Mouse (Mus musculus) urinary bladder, postnatal 14 days (tissue): ENCODE measurements around the gene 4930442H23Rik.
"Not testable (repeated sequence)": the region's sequence is repeated elsewhere in the genome, so short reads cannot be mapped to it uniquely, and the experiment has no call there.

ENCODE experiments used
- DNase-seq: peaks from one replicate; pipeline ENCODE4 v3.0.0; 2021; ENCODE audit warnings: low spot score

Gene 4930442H23Rik

GRCm38 (mm10) chr10:81183805-81184204 lies at the start of gene 4930442H23Rik:
Gene 4930442H23Rik, minus strand, starts transcription at chr10:81183849.
- DNase-seq: no peak

GRCm38 (mm10) chr10:81233226-81233585 lies 49.6 kb upstream of the 4930442H23Rik start:
- no peak for DNase-seq

- DNase-seq: peak; percentile 97
Measured at GRCm38 (mm10) chr10:81232580-81233225, 49.1 kb upstream of the 4930442H23Rik start, which contains the start of gene Zfr2. Gene Zfr2, plus strand, starts transcription at chr10:81233155.

GRCm38 (mm10) chr10:81231436-81231835 lies 47.8 kb upstream of the 4930442H23Rik start:
- no peak for DNase-seq

GRCm38 (mm10) chr10:81230438-81231332 lies 47.0 kb upstream of the 4930442H23Rik start, which contains the start of gene Atcay:
Gene Atcay, minus strand, starts transcription at chr10:81230833.
- no peak for DNase-seq

- no peak for DNase-seq
Measured at GRCm38 (mm10) chr10:81229735-81230437, 46.2 kb upstream of the 4930442H23Rik start.

- not testable (repeated sequence) for DNase-seq
Measured at GRCm38 (mm10) chr10:81223731-81224130, 40.1 kb upstream of the 4930442H23Rik start.

- DNase-seq: no peak
Measured at GRCm38 (mm10) chr10:81221402-81222015, 37.9 kb upstream of the 4930442H23Rik start.

- DNase-seq: peak; percentile 73
Measured at GRCm38 (mm10) chr10:81217964-81218363, 34.3 kb upstream of the 4930442H23Rik start.

- not testable (repeated sequence) for DNase-seq
Measured at GRCm38 (mm10) chr10:81217267-81217666, 33.6 kb upstream of the 4930442H23Rik start.

- no peak for DNase-seq
Measured at GRCm38 (mm10) chr10:81216810-81217209, 33.2 kb upstream of the 4930442H23Rik start.

GRCm38 (mm10) chr10:81216260-81216659 lies 32.6 kb upstream of the 4930442H23Rik start:
- no peak for DNase-seq

GRCm38 (mm10) chr10:81210154-81210553 lies 26.5 kb upstream of the 4930442H23Rik start:
- DNase-seq: no peak

GRCm38 (mm10) chr10:81204137-81204536 lies 20.5 kb upstream of the 4930442H23Rik start:
- DNase-seq: no peak

GRCm38 (mm10) chr10:81202978-81203720 lies 19.5 kb upstream of the 4930442H23Rik start:
- no peak for DNase-seq

- DNase-seq: no peak
Measured at GRCm38 (mm10) chr10:81201807-81202758, 18.4 kb upstream of the 4930442H23Rik start, which contains the start of gene Nmrk2. Gene Nmrk2, minus strand, starts transcription at chr10:81202051.

- no peak for DNase-seq
Measured at GRCm38 (mm10) chr10:81200605-81201287, 17.1 kb upstream of the 4930442H23Rik start.

GRCm38 (mm10) chr10:81200141-81200540 lies 16.5 kb upstream of the 4930442H23Rik start:
- no peak for DNase-seq

- no peak for DNase-seq
Measured at GRCm38 (mm10) chr10:81198990-81199389, 15.3 kb upstream of the 4930442H23Rik start.
